Mouse (Mus musculus) common myeloid progenitor, adult 5-6 weeks (primary cell): ENCODE results near the gene Rhbdl1. TPM values are rescaled to one million over a fixed set of nuclear protein-coding genes. Genes with fewer than 3 reads are reported as not detected.

ENCODE experiments used
- ATAC-seq: replicated peaks from 2 replicates; pipeline ENCODE4 v1.8.0; 2016; ENCODE audit warnings: low read depth, mild to moderate bottlenecking, moderate TSS enrichment, inconsistent platforms; ENCODE audit not compliant: poor library complexity, severe bottlenecking
- total RNA-seq: library from RNA; stranded (forward); fragments of 200-1000, 187-1606 nt; gene quantifications from 2 replicates; pipeline ENCODE4 v1.2.3, GENCODE M21; 2017

Rhbdl1 gene
- 0.46 TPM in 1 of 2 replicates, not detected in the other for total RNA-seq

DNA sequence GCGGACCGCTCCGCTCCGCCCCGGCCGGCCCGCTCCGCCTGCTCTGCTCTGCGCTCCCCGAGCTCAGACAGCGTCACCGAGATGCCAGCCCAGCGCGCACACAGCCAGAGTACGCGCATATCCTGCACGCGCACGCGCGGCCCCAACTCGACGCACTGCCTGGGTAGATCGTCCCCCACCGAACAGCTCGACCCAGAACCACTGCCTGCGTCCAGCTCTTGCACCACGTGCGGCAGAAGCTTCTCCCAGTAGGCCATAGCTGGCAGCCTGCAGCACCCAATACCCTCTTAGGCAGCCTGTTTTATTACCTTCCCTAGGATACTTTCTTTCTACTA, at the start of gene Rhbdl1:
Gene Rhbdl1, minus strand, starts transcription at position 220 of the 335 bp plus-strand sequence.
- ATAC-seq = peak; percentile 17; the same call in 1 of the 2 replicates

DNA sequence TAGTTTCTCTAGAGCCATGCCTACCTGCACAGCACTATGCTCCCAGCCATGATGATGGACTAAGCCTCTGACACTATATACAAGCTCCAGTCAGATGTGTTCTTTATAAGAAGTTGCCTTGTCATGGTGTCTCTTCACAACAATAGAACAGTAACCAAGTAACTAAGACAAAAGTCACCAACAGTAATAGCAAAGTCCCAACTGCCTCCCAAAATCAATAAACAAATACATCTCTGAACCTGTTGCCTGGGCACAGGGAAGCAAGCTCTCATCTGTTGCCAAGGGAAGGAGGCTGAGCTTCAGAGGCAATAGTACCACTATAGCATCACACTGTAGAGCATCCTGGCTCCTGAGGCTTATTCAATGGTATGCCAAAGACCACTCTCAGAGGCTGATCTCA, 49.7 kb upstream of the Rhbdl1 start:
- ATAC-seq = no peak

DNA sequence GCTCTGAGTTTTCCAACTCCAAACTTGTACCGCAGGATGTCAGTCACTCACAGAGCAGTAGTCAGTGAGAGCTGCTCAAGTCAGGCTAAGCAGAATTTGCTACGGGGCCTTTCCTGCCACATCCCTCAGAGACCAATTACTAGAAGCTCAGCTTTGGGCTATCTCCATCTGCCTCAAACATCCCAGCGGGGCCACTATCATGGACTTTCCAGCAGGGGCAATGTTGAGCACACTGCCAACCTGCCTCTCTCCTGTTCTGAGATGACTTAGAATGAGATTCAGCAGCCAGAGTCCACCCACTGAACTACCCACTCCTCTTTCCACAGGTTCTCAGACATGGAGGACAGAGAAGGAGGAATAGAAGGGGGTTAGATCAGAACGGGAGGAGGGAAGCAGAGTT, 48.5 kb upstream of the Rhbdl1 start:
- ATAC-seq = peak; percentile 84

DNA sequence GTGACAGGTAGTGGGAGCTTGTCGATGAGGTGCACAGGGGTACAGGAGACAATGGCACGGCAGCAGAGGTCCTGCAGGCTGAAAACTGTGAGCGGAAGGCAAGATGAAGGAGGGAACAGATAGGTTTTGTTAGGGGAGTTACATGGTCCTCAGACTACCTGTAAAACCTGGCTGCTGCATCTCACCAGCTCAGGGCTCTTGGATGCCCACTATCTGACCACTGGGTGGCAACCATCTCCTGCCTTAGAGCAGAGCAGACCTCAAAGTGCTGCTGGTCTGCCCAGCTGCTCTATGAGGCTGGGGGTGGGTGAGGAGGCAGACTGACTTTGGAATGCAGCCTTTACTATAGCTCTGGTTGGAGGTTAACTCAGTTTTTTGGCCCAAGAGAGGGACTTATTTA, 46.7 kb upstream of the Rhbdl1 start:
- ATAC-seq = no peak

DNA sequence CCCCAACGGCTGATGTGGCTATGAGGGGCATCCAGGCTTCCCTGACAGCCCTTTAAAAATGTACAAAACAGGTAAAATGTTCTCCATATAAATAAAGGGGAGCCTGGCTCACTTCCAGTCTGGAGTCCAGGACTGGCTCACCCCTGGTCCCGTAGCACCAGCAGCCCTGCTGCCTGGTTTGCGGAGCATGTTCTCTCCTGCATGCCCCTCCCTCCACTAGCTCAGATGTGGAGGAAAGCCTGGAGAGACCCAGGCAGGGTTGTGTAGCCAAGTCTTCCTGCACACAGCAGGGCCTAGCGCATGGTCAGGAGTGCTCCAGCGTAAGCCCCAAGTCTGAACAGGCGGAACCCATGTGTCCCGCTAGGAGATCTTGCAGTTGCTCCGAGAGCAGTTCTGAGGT, 46.2 kb upstream of the Rhbdl1 start:
- ATAC-seq = no peak

DNA sequence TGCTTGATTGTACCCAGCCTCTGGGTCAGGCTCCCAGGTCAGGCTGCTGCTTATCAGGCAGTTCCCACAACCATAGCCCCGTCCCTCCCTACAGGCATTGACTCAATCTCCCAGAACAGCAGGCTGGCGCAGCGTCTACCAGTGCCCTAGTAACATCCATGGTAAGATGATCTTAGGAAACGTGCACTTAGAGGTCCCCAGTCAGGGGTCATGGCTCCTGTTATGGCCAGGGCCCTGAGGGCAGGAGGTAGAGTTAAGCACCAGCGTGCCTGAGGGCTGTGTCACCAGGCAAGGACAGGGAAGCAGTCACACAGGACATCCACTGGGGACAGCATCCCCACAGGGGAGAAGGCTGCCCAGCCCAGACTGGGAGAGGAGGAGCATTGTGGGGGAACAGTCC, 45.2 kb upstream of the Rhbdl1 start:
- ATAC-seq = no peak

DNA sequence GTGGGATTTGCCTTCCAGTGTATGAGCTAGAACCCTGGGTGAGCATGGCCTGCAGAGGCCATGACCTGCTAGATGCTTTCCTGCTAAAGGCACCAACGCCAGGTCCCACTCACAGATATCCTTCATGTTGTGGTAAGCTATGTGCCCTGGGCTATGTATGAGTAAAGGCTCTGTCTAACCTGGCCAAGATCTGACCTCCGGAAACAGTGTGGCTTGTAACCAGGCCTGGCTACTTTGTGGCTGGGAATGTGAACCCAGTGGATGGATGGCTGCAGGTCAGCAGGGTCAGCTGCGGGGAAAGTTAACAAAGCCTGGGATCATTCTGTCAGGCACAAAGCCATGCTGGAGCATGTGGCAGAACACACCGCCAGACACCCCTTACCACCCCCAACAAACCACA, 44.6 kb upstream of the Rhbdl1 start:
- ATAC-seq = no peak

DNA sequence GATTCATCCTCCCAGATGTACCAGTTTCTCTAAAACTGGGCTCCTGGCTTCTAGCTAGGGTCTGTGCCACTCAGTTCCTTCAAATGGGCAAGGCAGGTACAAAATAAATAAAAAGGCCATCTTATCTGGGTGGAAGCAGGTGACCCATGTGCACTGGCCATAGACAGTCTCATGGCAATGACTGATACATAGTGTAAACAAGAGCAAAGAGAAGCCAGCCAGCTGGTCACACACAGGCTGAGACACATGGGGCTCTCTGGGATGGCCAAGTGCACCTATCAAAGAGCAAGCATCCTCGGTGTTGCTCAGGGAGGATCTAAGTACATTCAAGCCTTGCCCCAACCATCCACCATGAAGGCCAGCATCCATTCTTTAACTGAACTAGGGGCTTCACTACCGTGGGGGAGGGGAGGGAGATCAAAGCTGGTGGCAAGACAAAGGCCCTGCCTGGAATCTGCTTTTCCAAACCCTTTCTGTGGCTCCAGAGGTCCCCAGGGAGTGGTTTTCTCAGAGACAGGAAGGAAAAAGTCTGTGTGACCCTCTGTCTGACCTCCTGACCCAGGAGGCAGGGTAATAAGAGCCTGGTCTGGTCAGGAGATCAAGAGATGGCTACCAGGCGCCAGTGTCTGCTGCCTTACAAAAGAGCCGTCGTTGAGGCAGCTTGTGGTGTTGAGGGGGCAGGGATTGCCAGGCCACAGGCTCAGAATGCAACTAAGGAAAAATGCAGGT, 44.0 kb upstream of the Rhbdl1 start:
- no peak for ATAC-seq

DNA sequence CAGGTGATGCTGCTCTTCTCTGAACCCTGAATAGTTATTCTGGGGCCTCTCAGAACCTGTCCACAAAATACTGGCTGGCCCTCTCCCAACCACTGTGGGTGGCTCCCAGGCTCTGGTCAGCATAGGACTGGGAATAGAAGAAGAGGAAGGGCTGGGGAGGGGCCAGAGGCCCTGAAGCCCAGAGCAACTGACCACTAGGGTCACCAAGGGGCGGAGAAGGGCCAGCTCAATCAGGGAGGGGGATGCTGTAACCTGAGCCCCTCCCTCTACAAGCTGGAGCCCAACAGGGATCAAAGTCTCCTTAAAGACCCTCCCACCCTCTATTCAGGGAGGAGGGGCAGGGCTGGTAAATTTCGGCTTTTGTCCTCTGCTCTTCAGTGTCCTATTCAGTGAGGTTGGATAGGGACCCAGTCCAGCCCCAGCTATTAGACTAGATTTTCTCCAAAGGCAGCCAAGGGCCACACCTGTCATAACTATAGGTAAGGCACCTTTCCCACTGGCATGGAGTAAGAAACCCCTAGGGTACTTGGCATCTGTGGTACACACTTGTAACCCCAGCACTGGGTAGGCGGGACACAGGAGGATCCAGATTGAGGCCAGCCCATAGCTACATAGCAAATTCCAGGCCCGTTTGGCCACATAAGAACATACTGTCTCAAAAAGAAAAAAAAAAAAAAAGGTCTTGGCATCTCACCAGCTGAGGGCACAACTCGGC, 43.3 kb upstream of the Rhbdl1 start, which contains the start of gene Wfikkn1:
Gene Wfikkn1, minus strand, starts transcription at position 663 of the 715 bp plus-strand sequence.
- ATAC-seq = no peak

DNA sequence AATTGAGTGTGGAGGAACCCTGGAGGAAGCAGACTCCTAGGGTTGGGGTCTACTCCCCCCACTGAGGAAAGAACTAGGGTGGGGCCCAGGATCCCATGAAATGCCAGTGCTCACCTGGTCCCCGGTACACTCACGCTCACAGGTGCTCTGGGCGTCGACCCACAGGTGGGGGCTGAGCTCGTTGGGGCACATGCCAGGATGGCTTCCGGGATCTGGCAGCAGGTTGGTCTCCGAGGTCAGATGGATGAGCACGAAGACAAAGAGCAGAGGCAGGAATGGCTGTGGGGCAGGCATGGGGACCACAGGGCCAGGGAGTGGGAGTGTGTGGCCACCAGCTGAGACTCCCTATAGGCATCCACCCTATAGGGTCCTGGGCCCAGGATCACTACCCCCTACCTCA, 42.7 kb upstream of the Rhbdl1 start:
- ATAC-seq = no peak

DNA sequence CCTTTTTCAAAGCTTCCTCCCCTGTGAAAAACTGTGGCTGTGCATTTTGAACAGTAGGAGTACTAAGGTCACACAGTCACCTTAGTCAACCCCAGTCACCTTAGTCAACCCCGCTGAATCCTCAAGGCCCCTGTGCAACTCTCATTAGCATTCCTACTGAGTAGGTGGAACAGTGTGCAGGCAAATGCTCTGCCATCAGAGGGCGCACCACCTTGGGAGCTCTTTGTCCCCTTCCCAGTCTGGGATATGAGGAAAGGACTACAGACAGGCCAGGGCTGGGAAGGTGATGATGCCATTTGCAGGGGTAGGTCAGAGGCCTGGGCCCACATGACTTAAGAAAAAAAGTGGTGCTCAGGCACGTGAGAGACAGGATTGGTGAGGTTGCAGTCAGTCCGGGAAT, 42.2 kb upstream of the Rhbdl1 start:
- no peak for ATAC-seq

DNA sequence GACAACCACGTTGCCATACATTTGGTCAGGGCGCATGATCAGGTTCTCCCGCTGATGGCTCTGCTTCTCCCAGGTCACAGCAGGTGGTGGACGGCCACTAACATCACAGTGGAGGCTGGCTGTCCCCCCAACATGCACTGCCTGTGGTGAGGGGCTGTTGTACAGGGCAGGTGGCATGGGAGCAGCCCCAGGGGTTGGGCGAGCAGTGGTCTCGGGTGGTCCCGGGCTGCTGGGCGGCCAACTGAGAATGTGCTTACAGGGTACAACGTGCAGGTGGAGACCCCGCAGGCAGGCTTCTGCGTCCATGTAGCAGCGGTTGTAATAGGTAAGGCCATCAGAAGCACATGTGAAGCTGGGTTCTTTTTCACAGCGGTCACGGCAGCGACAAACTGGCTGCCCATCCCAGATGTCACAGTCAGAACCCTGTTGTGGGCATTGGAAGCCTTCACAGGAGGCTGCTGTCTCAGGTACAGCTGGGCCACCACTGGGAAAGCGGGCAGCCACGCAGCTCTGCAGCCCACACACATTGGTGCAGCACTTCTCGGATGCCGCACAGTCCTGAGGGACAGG, 41.6 kb upstream of the Rhbdl1 start:
- no peak for ATAC-seq

DNA sequence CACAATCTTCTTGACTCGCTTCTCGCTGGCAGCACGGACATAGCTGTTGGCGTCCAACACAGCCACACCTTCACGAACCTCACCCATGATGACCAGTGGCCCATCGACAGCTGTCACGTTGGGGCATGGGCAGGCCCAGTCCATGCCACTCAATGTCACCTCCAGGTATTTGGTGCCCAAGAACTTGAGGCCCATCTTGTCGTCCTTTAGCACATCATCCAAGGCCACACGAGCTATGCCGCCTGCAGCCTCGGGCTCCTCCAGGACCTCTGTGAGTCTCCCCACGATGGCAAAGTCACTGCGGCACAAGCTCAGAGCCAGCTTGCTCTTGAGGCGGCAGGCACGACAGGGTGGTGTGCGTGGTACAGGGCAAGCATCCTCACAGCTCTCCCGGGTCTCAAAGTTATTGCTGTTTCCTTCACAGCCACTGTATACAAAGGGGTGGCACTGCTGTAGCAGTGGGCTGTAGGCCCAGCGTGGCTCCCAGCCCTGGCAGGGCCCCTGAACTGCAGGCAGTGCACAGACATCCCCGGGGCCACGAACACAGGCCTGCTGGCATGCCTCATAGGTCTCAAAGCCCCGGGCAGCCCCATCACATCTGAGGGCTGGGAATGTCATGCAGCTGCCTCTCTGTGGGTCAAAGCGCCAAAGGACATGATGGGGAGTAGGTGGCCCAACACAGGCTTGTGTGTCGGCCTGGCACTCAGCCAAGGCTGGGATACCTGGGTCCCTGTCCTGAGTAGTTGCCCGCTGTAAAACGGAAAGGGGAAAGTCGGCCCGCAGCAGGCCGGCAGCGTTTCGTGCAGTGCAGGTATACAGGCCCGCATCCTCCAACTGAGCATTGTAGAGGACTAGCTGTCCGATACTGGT, 40.9 kb upstream of the Rhbdl1 start:
- ATAC-seq = no peak

DNA sequence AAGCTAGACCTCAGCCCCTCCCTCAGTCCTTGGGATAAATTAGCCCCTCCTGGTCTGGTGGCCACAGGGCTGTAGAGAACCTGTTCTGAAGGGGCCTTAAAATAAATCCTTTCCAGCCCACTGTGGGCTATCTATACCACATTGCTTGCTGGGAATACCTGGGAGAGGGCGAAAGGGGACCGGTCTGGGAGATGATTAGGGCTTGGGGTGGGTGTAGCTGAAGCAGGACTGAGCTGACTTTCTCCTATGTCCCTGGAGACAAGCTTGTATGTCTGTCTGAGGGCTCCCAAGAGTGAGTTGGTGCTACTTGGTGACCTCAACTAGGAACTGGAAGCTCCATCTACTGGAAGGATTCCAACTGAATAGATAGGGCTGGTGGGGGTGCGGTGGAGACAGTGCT, 39.9 kb upstream of the Rhbdl1 start:
- ATAC-seq = no peak

DNA sequence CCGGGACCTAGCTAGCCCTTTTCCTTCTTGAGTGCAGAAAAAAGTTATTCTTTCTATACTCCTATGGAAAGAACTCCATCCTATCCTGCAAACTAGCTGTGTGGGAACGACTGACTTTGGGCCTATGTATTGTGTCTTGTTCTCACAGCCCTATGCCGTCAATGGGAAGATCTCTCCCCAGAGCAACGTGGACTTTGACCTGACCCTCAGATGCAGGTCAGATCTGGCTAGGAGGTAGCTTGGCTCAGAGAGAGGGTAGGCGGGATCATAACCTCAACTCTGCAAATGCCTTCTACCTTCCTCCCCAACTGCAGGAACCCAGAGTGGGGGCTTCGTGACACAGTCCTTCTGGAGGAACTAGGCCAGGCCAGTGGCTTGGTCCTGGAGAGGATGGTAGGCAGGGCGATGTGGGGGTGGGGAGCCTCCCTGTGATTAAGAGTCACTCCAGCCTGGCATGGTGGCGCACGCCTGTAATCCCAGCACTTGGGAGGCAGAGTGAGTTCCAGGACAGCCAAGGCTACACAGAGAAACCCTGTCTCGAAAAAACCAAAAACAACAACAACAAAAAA, 39.3 kb upstream of the Rhbdl1 start:
- ATAC-seq = no peak

DNA sequence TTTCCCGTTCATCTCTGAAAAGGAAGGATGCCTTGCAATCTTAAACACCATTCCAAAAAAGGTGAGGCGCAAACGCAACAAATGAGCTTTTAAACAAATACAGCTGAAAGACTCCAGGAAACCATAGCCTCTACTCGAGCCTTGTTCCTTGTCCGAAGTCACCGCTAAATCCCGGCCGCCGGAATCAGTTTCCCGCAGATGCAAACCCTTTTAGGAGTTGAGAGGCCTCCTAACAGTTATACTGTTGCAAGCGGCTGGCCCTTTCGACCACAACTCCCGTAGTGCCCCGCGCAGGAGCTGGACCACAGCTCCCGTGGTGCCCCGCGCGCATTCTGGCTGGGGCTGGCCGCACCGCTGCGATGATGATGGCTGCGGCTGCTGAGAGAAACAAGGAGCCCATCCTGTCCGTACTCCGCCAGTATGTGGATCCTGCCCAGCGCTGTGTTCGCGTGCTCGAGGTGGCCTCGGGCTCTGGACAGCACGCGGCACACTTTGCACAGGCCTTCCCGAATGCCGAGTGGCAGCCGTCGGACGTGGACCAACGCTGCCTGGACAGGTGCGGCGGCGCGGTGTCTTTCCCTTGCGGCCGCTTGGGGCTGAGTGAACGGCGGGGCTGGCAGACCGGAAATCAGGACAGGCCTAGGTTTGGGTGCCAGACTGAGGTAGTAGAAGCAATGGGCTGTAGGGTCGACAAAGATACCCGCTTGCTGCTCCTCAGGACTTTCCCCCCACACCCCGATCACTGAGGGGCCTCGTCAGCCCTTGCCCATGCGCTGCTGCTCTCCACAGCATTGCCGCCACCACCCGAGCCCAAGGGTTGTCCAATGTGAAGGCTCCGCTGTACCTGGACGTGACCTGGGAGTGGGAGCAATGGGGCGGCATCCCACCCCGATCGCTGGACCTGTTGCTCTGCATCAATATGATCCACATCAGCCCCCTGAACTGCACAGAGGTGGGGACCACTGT, 38.4 kb upstream of the Rhbdl1 start:
- peak; percentile 81 for ATAC-seq

DNA sequence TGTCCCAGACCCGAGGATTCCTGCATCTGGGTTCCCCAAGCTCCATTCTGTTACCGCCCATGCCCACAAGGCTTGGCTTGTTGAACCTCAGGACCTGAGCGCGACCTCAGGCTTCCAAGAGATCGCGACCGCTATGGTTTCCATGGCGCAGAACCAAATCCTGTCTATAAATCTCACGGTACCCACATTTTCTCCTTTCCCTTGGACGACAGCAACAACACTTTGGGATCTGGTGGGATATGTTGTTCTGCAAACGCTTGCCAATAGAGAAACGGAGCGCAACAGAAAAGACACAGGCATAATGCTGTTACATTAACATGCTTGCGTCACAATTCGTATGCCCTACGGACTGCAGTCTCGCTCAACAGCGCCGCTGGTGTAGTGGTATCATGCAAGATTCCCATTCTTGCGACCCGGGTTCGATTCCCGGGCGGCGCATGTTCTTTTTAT, 37.7 kb upstream of the Rhbdl1 start, which contains the start of gene Mettl26:
Gene Mettl26, plus strand, starts transcription at position 354 of the 450 bp plus-strand sequence.
- ATAC-seq = peak; percentile 74

DNA sequence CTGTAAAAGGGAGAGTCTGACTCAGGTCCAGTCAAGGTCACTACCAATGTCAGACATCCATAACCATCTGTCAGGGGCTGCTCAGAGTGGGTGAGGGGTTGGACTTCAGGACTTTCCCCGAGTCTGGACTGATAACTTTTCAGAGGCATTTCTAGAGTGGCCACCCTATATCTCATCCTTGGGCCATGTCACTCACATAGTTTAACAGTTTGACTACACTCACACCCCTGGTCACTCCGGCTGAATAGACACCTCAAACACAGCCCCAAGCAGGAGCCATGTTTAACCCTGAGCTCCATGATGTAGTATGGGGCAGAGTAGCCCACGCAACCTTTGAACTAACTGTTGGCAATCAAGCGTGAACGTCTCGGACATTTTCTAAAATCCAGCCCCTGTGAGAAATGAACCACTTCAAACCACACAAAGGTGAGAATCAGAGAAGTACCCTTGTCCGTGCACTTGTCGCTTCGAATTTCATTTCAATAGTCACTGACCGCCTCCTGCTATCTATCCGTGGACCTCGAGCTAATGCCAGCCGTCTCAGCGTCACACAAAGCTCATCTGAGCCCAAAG, 37.1 kb upstream of the Rhbdl1 start:
- ATAC-seq = no peak
